In the genomic region with DNA sequence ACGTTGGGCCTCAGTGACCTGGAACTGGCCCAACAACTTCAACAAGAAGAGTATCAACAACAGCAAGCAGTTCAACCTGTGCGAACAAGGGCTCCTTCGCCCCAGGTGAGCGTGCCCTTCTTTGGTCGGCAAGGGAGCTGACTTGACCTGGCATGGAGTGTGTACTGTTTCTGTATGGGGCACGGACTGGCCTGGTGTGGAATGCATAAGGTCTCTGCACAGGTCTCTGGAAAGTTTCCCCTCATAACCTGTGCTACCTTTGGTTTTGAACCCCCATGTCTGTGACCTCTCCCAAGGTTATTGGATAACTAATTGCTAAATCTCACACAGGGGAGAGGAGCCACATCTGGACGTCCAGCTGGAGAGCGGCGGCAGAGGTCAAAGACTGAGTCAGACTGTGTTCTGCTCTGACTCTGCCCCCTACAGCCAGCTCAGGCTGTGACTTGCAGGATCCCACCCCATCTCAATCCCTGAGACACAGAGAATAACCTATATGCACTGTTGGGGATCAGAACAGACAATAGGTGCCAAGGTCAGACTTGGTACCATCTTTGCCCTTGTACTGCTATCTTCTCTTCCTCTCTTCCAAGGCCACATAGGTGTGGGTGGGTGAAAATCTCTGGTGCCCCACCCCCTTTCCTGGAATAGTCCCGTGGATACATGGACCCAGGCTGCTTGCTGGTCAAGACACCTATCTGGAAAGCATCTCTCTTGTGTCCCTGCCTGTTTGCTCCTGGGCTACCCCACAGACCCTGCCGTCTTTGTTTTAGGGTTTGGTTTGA, we compare ENCODE assay signal across 9 mouse cellular contexts. TPM values are rescaled to one million over a fixed set of nuclear protein-coding genes. Genes with fewer than 3 reads are reported as not detected.
A peak's percentile ranks its signal among the peaks of the same experiment; 100 is the strongest.
DNase-seq lines count a peak whose midpoint lies in the region; ATAC-seq and TF ChIP-seq lines count a peak whose summit lies in the region.
"Had no signal": no experiment of that assay in that cellular context is flagged by ENCODE, and none has a peak within 500 bp of the region (broad histone marks: within the 10 kb centered on the region; RNA-seq: fewer than 3 reads in every experiment).

No protein-coding gene starts in this region.

- H3K4me1 ChIP-seq in liver, adult 2 months (ENCODE audit: control insufficient read depth, insufficient read depth, low read length), result peaks cover 48% of the 10 kb centered on the region
- peaks cover 12% of the 10 kb centered on the region for H3K4me1 ChIP-seq in liver, embryonic 11.5 days (replicated peaks; ENCODE audit: control insufficient read depth, insufficient read depth, low read length)
- H3K4me1 ChIP-seq in ES-E14 (ENCODE audit: control insufficient read depth in 2 of 2, insufficient read depth in 2 of 2, low read length in 2 of 2, poor library complexity in 1 of 2), result peaks cover 2 to 34% of the 10 kb centered on the region in 2 experiments; a peak in 2 of 4 replicates
- H3K4me1 ChIP-seq in limb, embryonic 13.5 days, result peaks cover 10% of the 10 kb centered on the region; the same call in 1 of the 2 replicates

- no peak overlapping the region for H3K4me3 ChIP-seq in liver, adult 2 months (ENCODE audit: insufficient read depth, low read depth, low read length)
- no peak overlapping the region for H3K4me3 ChIP-seq in liver, embryonic 11.5 days (ENCODE audit: low read depth, low read length)
- H3K4me3 ChIP-seq in ES-E14 (ENCODE audit: insufficient read depth in 1 of 2, low read depth in 1 of 2, low read length in 2 of 2, poor library complexity in 1 of 2, severe bottlenecking in 1 of 2), result no peak overlapping the region
- no peak overlapping the region for H3K4me3 ChIP-seq in limb, embryonic 13.5 days
- H3K4me3 ChIP-seq in left cerebral cortex, adult 2 months, result no peak overlapping the region

- in situ Hi-C loops in ES-E14 (cut with MboI; ENCODE audit: low sequenced_read_pairs in 2 of 2, unreplicated experiment in 2 of 2), result no loop called here

- peak; percentile 71 for TF ChIP-seq CTCF in liver, adult 2 months (IDR thresholded peaks at IDR 0.05; ENCODE audit: low read depth, low read length)
- no peak for TF ChIP-seq CTCF in left cerebral cortex, adult 2 months (IDR thresholded peaks at IDR 0.05)

- no peaks in the 10 kb centered on the region for H3K79me2 ChIP-seq in liver, adult 2 months (ENCODE audit: control insufficient read depth, insufficient read depth, low read length)

- H3K27me3 ChIP-seq in liver, adult 2 months (ENCODE audit: control insufficient read depth, insufficient read depth, low read length), result no peaks in the 10 kb centered on the region
- H3K27me3 ChIP-seq in liver, embryonic 11.5 days (replicated peaks; ENCODE audit: control insufficient read depth, insufficient read depth, low read length), result no peaks in the 10 kb centered on the region
- no peaks in the 10 kb centered on the region for H3K27me3 ChIP-seq in limb, embryonic 13.5 days

- H3K9ac ChIP-seq in liver, adult 2 months (ENCODE audit: low read depth, low read length), result peak overlapping the region; percentile 12; the same call in 1 of the 2 replicates
- H3K9ac ChIP-seq in liver, embryonic 11.5 days (ENCODE audit: low read depth, low read length), result no peak overlapping the region
- H3K9ac ChIP-seq in ES-E14 (ENCODE audit: insufficient read depth, low read depth, low read length, poor library complexity, severe bottlenecking), result no peak overlapping the region
- no peak overlapping the region for H3K9ac ChIP-seq in limb, embryonic 13.5 days

- intact Hi-C loops in left cerebral cortex, adult 2 months (cut with DNase I), result no loop called here

- H3K27ac ChIP-seq in liver, adult 2 months (replicated peaks; ENCODE audit: insufficient read depth, low read depth, low read length), result peak overlapping the region; percentile 77
- no peak overlapping the region for H3K27ac ChIP-seq in liver, embryonic 11.5 days (ENCODE audit: low read depth, low read length)
- peak overlapping the region; percentile 34 for H3K27ac ChIP-seq in ES-E14 (ENCODE audit: insufficient read depth, low read depth, low read length, poor library complexity, severe bottlenecking)
- H3K27ac ChIP-seq in limb, embryonic 13.5 days, result peak overlapping the region; percentile 28; the same call in 1 of the 2 replicates
- H3K27ac ChIP-seq in left cerebral cortex, adult 2 months, result no peak overlapping the region

- ATAC-seq in liver, embryonic 11.5 days (replicated peaks; ENCODE audit: low FRiP score), result no peak
- ATAC-seq in limb, embryonic 13.5 days (ENCODE audit: low FRiP score, low read depth), result 0 out of 2 replicates have a peak, but pooled peaks have one; percentile 21

- H3K4me2 ChIP-seq in liver, embryonic 11.5 days, result no peak overlapping the region
- H3K4me2 ChIP-seq in limb, embryonic 13.5 days (replicated peaks), result no peak overlapping the region

- peaks cover 37% of the 10 kb centered on the region for H3K36me3 ChIP-seq in liver, adult 2 months (ENCODE audit: control insufficient read depth, insufficient read depth, low read length)
- H3K36me3 ChIP-seq in liver, embryonic 11.5 days (ENCODE audit: control insufficient read depth, insufficient read depth, low read length), result peaks cover 14% of the 10 kb centered on the region
- H3K36me3 ChIP-seq in ES-E14 (ENCODE audit: control insufficient read depth, insufficient read depth, low read length, poor library complexity, severe bottlenecking), result peaks cover 31% of the 10 kb centered on the region
- H3K36me3 ChIP-seq in limb, embryonic 13.5 days, result peaks cover 67% of the 10 kb centered on the region

- peak; percentile 89 for DNase-seq in liver, adult 2 months (ENCODE audit: extremely low read depth, low read depth, low spot score)
- no peak for DNase-seq in liver, embryonic 11.5 days (ENCODE audit: low spot score)
- DNase-seq in ES-E14 (ENCODE audit: low read depth, low spot score), result no peak
- peak; percentile 61 to 66 for DNase-seq in adrenal gland, postnatal 36 days
- DNase-seq in natural killer cell, adult 2 months (ENCODE audit: low spot score in 2 of 2), result no peak
- DNase-seq in left cerebral cortex, adult 2 months (ENCODE audit: extremely low spot score in 1 of 2, low spot score in 2 of 2), result no peak
- DNase-seq: cerebellum, adult 11-12 months; gastrocnemius, postnatal 36 days had no signal

- no peaks in the 10 kb centered on the region for H3K9me3 ChIP-seq in liver, embryonic 11.5 days (ENCODE audit: control insufficient read depth, low read length)
- H3K9me3 ChIP-seq in ES-E14 (ENCODE audit: control insufficient read depth, insufficient read depth, low read depth, low read length), result no peaks in the 10 kb centered on the region
- H3K9me3 ChIP-seq in limb, embryonic 13.5 days, result no peaks in the 10 kb centered on the region

- 18% methylated on average over 11 of the region's 11 CpGs for WGBS in liver, adult 2 months
- WGBS in liver, embryonic 11.5 days, result 78% methylated on average over 11 of the region's 11 CpGs
- WGBS in limb, embryonic 13.5 days, result 72% methylated on average over 11 of the region's 11 CpGs

- TF ChIP-seq POLR2A in liver, adult 2 months (IDR thresholded peaks at IDR 0.05; ENCODE audit: extremely low read depth, insufficient read depth, low read length), result no peak

TF ChIP-seq in ES-E14, 5 proteins besides CTCF, POLR2A, EP300 and RAD21 (continues in another document):
- no peak for TF ChIP-seq ZC3H11A (IDR thresholded peaks at IDR 0.05; ENCODE audit: borderline replicate concordance, low read depth, low read length)
- TF ChIP-seq HCFC1 (IDR thresholded peaks at IDR 0.05; ENCODE audit: borderline replicate concordance, insufficient read depth, low read length), result no peak
- TF ChIP-seq ZNF384 (IDR thresholded peaks at IDR 0.05; ENCODE audit: low read depth, low read length), result no peak
- TF ChIP-seq CHD2 (IDR thresholded peaks at IDR 0.05; ENCODE audit: low read depth, low read length), result no peak

RNA-seq across cellular contexts. Expression of a gene that starts 11.5 kb away (rescaled TPM):
- total RNA-seq in liver, adult 2 months (2014; rRNA removed), result 0.54 and 0.55 TPM in 2 replicates
- polyA plus RNA-seq in liver, adult 2 months (2012; rRNA removed), result 0.47 and 0.91 TPM in 2 replicates
- 5.5 and 6.7 TPM in 2 replicates for polyA plus RNA-seq in liver, embryonic 11.5 days (2014; fragmentation: Nextera tagmentation; extraction: Ambion mirVana)
- total RNA-seq in ES-E14 (2012; rRNA removed), result 0.58 and 1.1 TPM in 2 replicates
- total RNA-seq in adrenal gland, postnatal 36 days (2021), result 1 to 10 TPM; 1.1 to 3.3 TPM
- 2.0 and 2.5 TPM in 2 replicates for polyA plus RNA-seq in limb, embryonic 13.5 days (2015; fragmentation: Nextera tagmentation; extraction: Ambion mirVana)
- under 1 TPM; 0.61 to 1.00 TPM for total RNA-seq in left cerebral cortex, adult 2 months (2021)

RNA-seq across cellular contexts. Expression of a gene that starts 13.6 kb away (rescaled TPM):
- total RNA-seq in liver, adult 2 months (2014; rRNA removed), result 7.6 and 7.8 TPM in 2 replicates
- polyA plus RNA-seq in liver, adult 2 months (2012; rRNA removed), result 11.3 and 12.8 TPM in 2 replicates
- polyA plus RNA-seq in liver, embryonic 11.5 days (2014; fragmentation: Nextera tagmentation; extraction: Ambion mirVana), result 19.8 and 22.7 TPM in 2 replicates
- 26.4 and 29.5 TPM in 2 replicates for total RNA-seq in ES-E14 (2012; rRNA removed)
- 10 to 100 TPM; 25.1 to 33.3 TPM for total RNA-seq in adrenal gland, postnatal 36 days (2021)
- 24.2 and 26.9 TPM in 2 replicates for polyA plus RNA-seq in limb, embryonic 13.5 days (2015; fragmentation: Nextera tagmentation; extraction: Ambion mirVana)
- 10 to 100 TPM; 22.1 to 23.5 TPM for total RNA-seq in left cerebral cortex, adult 2 months (2021)

RNA-seq across cellular contexts. Expression of a gene that starts 14.4 kb away (rescaled TPM):
- total RNA-seq in liver, adult 2 months (2014; rRNA removed), result 56.6 and 63.6 TPM in 2 replicates
- 122 and 137 TPM in 2 replicates for polyA plus RNA-seq in liver, adult 2 months (2012; rRNA removed)
- 29.0 and 29.9 TPM in 2 replicates for polyA plus RNA-seq in liver, embryonic 11.5 days (2014; fragmentation: Nextera tagmentation; extraction: Ambion mirVana)
- total RNA-seq in ES-E14 (2012; rRNA removed), result 48.8 and 54.5 TPM in 2 replicates
- total RNA-seq in adrenal gland, postnatal 36 days (2021), result 100 to 1,000 TPM; 120 to 147 TPM
- polyA plus RNA-seq in limb, embryonic 13.5 days (2015; fragmentation: Nextera tagmentation; extraction: Ambion mirVana), result 38.1 and 41.2 TPM in 2 replicates
- total RNA-seq in left cerebral cortex, adult 2 months (2021), result 10 to 100 TPM; 19.9 to 21.5 TPM

RNA-seq across cellular contexts. Expression of a gene that starts 19.1 kb away (rescaled TPM):
- total RNA-seq in liver, adult 2 months (2014; rRNA removed), result 283 and 284 TPM in 2 replicates
- polyA plus RNA-seq in liver, adult 2 months (2012; rRNA removed), result 266 and 271 TPM in 2 replicates
- 178 and 182 TPM in 2 replicates for polyA plus RNA-seq in liver, embryonic 11.5 days (2014; fragmentation: Nextera tagmentation; extraction: Ambion mirVana)
- total RNA-seq in ES-E14 (2012; rRNA removed), result 87.6 and 101 TPM in 2 replicates
- total RNA-seq in adrenal gland, postnatal 36 days (2021), result 100 to 1,000 TPM; 239 to 254 TPM
- polyA plus RNA-seq in limb, embryonic 13.5 days (2015; fragmentation: Nextera tagmentation; extraction: Ambion mirVana), result 181 and 184 TPM in 2 replicates
- total RNA-seq in left cerebral cortex, adult 2 months (2021), result 10 to 100 TPM; 37.4 to 42.2 TPM

RNA-seq across cellular contexts. Expression of a gene that starts 44.5 kb away (rescaled TPM):
- 0.07 TPM in 1 of 2 replicates, not detected in the other for total RNA-seq in liver, adult 2 months (2014; rRNA removed)
- 0.16 TPM in 1 of 2 replicates, not detected in the other for polyA plus RNA-seq in liver, adult 2 months (2012; rRNA removed)
- 0.08 and 0.25 TPM in 2 replicates for polyA plus RNA-seq in liver, embryonic 11.5 days (2014; fragmentation: Nextera tagmentation; extraction: Ambion mirVana)
- 6.7 and 16.0 TPM in 2 replicates for total RNA-seq in ES-E14 (2012; rRNA removed)
- under 1 TPM in 1 of 2 experiments, not detected in 1; 0.89 TPM for total RNA-seq in adrenal gland, postnatal 36 days (2021)
- 2.2 and 2.5 TPM in 2 replicates for polyA plus RNA-seq in limb, embryonic 13.5 days (2015; fragmentation: Nextera tagmentation; extraction: Ambion mirVana)
- total RNA-seq in left cerebral cortex, adult 2 months (2021), result under 1 TPM; 0.61 to 0.87 TPM
- total RNA-seq: gastrocnemius, postnatal 36 days had no signal

Comparison
In these comparisons a context has a peak if more than half of its experiments do, and no peak if none do; other contexts are left out.
1. DNase-seq: peak in liver, adult 2 months (single experiment) and adrenal gland, postnatal 36 days (2 of 2); none in liver, embryonic 11.5 days (single experiment), ES-E14 (single experiment), natural killer cell, adult 2 months (0 of 2) and left cerebral cortex, adult 2 months (0 of 2).
2. H3K27ac ChIP-seq: peak in liver, adult 2 months (single experiment), ES-E14 (single experiment) and limb, embryonic 13.5 days (single experiment); none in liver, embryonic 11.5 days (single experiment) and left cerebral cortex, adult 2 months (single experiment).